Mouse (Mus musculus) olfactory bulb, adult 2 months (tissue): ENCODE results near the gene Gm21988.

Experiments used
- CTCF ChIP-seq: fragments of 200-500 bp; IDR thresholded peaks from 2 replicates; pipeline ENCODE4 v1.5.1; 2012; ENCODE audit warnings: low read depth, mild to moderate bottlenecking, low read length, moderate library complexity; ENCODE audit not compliant: insufficient read depth
- POLR2A ChIP-seq: fragments of 200-500 bp; IDR thresholded peaks from 2 replicates; pipeline ENCODE4 v1.6.1; 2012; ENCODE audit warnings: mild to moderate bottlenecking, low read depth, low read length, moderate library complexity; ENCODE audit not compliant: insufficient read depth

- TF ChIP-seq CTCF, result no peak
- no peak for TF ChIP-seq POLR2A
Measured at GRCm38 (mm10) chr11:70218741-70219470, 20.7 kb downstream of the Gm21988 start.
